Mouse (Mus musculus) testis, adult 2 months (tissue): ENCODE data around the gene Degs1.

ENCODE experiments used
- CTCF ChIP-seq: fragments of 200-500 bp; IDR thresholded peaks from 2 replicates; pipeline ENCODE4 v1.5.1; 2012; ENCODE audit warnings: low read depth, mild to moderate bottlenecking, inconsistent platforms, low read length, moderate library complexity; ENCODE audit not compliant: control insufficient read depth, insufficient read depth, insufficient replicate concordance
- POLR2A ChIP-seq: fragments of 200-500 bp; IDR thresholded peaks from 2 replicates; pipeline ENCODE4 v1.6.1; 2012; ENCODE audit warnings: low read depth, mild to moderate bottlenecking, inconsistent platforms, low read length, moderate library complexity; ENCODE audit not compliant: control insufficient read depth

DNA sequence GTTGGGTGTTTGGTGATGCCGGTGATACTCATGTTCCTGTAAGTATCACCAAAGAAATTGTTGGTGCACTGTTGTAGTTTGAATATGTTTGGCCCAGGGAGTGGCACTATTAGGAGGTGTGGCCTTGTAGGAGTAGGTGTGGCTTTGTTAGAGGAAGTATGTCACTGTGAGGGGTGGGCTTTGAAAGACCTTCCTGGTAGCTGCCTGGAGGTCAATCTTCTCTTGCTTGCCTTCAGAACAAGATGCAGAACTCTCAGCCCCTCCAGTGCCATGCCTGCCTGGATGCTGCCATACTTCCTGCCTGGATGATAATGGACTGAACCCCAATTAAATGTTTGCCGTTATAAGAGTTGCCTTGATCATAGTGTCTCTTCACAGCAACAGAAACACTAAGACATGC, 2.2 kb upstream of the Degs1 start:
- TF ChIP-seq POLR2A (no peak), CTCF (no peak)
